Mouse (Mus musculus): Measurements from ENCODE around the gene Srrm3. TPM values are rescaled to one million over a fixed set of nuclear protein-coding genes. Genes with fewer than 3 reads are reported as not detected.

Srrm3 gene
- polyA plus RNA-seq, 1 experiment from 2014 or later: 0.32 TPM

GRCm38 (mm10) chr5:135909646-135910045 lies 103.0 kb downstream of the Srrm3 start:
- Histone ChIP-seq H3K27me3 (no peaks in the 10 kb centered on the region), H3K36me3 (peaks cover 59% of the 10 kb centered on the region), H3K4me3 (no peak overlapping the region), H3K27ac (no peak overlapping the region), H3K4me1 (peaks cover 27% of the 10 kb centered on the region), H3K4me2 (no peak overlapping the region), H3K9me3 (no peaks in the 10 kb centered on the region), H3K9ac (no peak overlapping the region)
- 83% methylated on average over 10 of the region's 10 CpGs for WGBS
- ATAC-seq (ENCODE audit: insufficient number of reproducible peaks, low FRiP score, low TSS enrichment, low read depth): no peak

- peaks cover 63% of the 10 kb centered on the region for H3K36me3 ChIP-seq
- WGBS: 90% methylated on average over 25 of the region's 25 CpGs
Measured at GRCm38 (mm10) chr5:135910813-135911212, 104.1 kb downstream of the Srrm3 start.

GRCm38 (mm10) chr5:135911633-135912220 lies 105.0 kb downstream of the Srrm3 start:
- H3K9me3 ChIP-seq: no peaks in the 10 kb centered on the region
- WGBS: 87% methylated on average over 11 of the region's 11 CpGs
- ATAC-seq (ENCODE audit: insufficient number of reproducible peaks, low FRiP score, low TSS enrichment, low read depth): no peak

More at GRCm38 (mm10) chr5:135910813-135911212, 104.1 kb downstream of the Srrm3 start:
- Histone ChIP-seq H3K27ac (no peak overlapping the region), H3K4me3 (no peak overlapping the region), H3K4me2 (no peak overlapping the region), H3K9me3 (no peaks in the 10 kb centered on the region), H3K9ac (no peak overlapping the region), H3K27me3 (no peaks in the 10 kb centered on the region), H3K4me1 (peaks cover 22% of the 10 kb centered on the region)
- no peak for ATAC-seq (ENCODE audit: insufficient number of reproducible peaks, low FRiP score, low TSS enrichment, low read depth)

GRCm38 (mm10) chr5:135913201-135913600 lies 106.5 kb downstream of the Srrm3 start:
- ATAC-seq (ENCODE audit: insufficient number of reproducible peaks, low FRiP score, low TSS enrichment, low read depth): no peak
- Histone ChIP-seq H3K9ac (no peak overlapping the region), H3K4me3 (no peak overlapping the region), H3K27ac (no peak overlapping the region), H3K36me3 (peaks cover 61% of the 10 kb centered on the region), H3K4me1 (0 out of 2 replicates have a peak, but pooled peaks cover 12% of the 10 kb centered on the region), H3K9me3 (no peaks in the 10 kb centered on the region), H3K27me3 (no peaks in the 10 kb centered on the region), H3K4me2 (no peak overlapping the region)
- 81% methylated on average over 5 of the region's 5 CpGs for WGBS

More at GRCm38 (mm10) chr5:135911633-135912220, 105.0 kb downstream of the Srrm3 start:
- Histone ChIP-seq H3K9ac (no peak overlapping the region), H3K36me3 (peaks cover 66% of the 10 kb centered on the region), H3K27ac (no peak overlapping the region), H3K4me2 (no peak overlapping the region), H3K4me3 (no peak overlapping the region), H3K4me1 (peaks cover 17% of the 10 kb centered on the region; the same call in 1 of the 2 replicates), H3K27me3 (no peaks in the 10 kb centered on the region)

GRCm38 (mm10) chr5:135914156-135914555 lies 107.5 kb downstream of the Srrm3 start:
- H3K36me3 ChIP-seq: peaks cover 66% of the 10 kb centered on the region
- no peak overlapping the region for H3K9ac ChIP-seq
- no peaks in the 10 kb centered on the region for H3K9me3 ChIP-seq
- H3K4me2 ChIP-seq: no peak overlapping the region
- no peak for ATAC-seq (ENCODE audit: insufficient number of reproducible peaks, low FRiP score, low TSS enrichment, low read depth)
- 87% methylated on average over 6 of the region's 6 CpGs for WGBS
- no peaks in the 10 kb centered on the region for H3K27me3 ChIP-seq
- H3K4me3 ChIP-seq: no peak overlapping the region
- H3K27ac ChIP-seq: no peak overlapping the region
- H3K4me1 ChIP-seq: 0 out of 2 replicates have a peak, but pooled peaks cover 12% of the 10 kb centered on the region

- H3K4me3 ChIP-seq: no peak overlapping the region
- WGBS: 83% methylated on average over 6 of the region's 6 CpGs
- no peak overlapping the region for H3K9ac ChIP-seq
- H3K36me3 ChIP-seq: peaks cover 55% of the 10 kb centered on the region
- H3K4me1 ChIP-seq: 0 out of 2 replicates have a peak, but pooled peaks cover 12% of the 10 kb centered on the region
- no peak overlapping the region for H3K4me2 ChIP-seq
- H3K9me3 ChIP-seq: no peaks in the 10 kb centered on the region
- ATAC-seq (ENCODE audit: insufficient number of reproducible peaks, low FRiP score, low TSS enrichment, low read depth): no peak
- H3K27ac ChIP-seq: no peak overlapping the region; the same call in 1 of the 2 replicates
- no peaks in the 10 kb centered on the region for H3K27me3 ChIP-seq
Measured at GRCm38 (mm10) chr5:135916051-135916565, 109.4 kb downstream of the Srrm3 start.

- H3K27ac ChIP-seq: no peak overlapping the region
- H3K27me3 ChIP-seq: no peaks in the 10 kb centered on the region
- 89% methylated on average over 3 of the region's 3 CpGs for WGBS
- no peak overlapping the region for H3K9ac ChIP-seq
- peaks cover 55% of the 10 kb centered on the region for H3K36me3 ChIP-seq
- no peak overlapping the region for H3K4me3 ChIP-seq
- ATAC-seq (ENCODE audit: insufficient number of reproducible peaks, low FRiP score, low TSS enrichment, low read depth): no peak
- H3K9me3 ChIP-seq: no peaks in the 10 kb centered on the region
- H3K4me1 ChIP-seq: 0 out of 2 replicates have a peak, but pooled peaks cover 12% of the 10 kb centered on the region
- no peak overlapping the region for H3K4me2 ChIP-seq
Measured at GRCm38 (mm10) chr5:135916601-135917000, 109.9 kb downstream of the Srrm3 start.

GRCm38 (mm10) chr5:135917327-135918058 lies 110.8 kb downstream of the Srrm3 start:
- Histone ChIP-seq H3K9me3 (no peaks in the 10 kb centered on the region), H3K27me3 (no peaks in the 10 kb centered on the region), H3K36me3 (peaks cover 61% of the 10 kb centered on the region), H3K4me3 (no peak overlapping the region), H3K27ac (no peak overlapping the region), H3K4me1 (0 out of 2 replicates have a peak, but pooled peaks cover 10% of the 10 kb centered on the region), H3K9ac (no peak overlapping the region), H3K4me2 (no peak overlapping the region)
- 91% methylated on average over 8 of the region's 8 CpGs for WGBS
- no peak for ATAC-seq (ENCODE audit: insufficient number of reproducible peaks, low FRiP score, low TSS enrichment, low read depth)

- H3K9me3 ChIP-seq: no peaks in the 10 kb centered on the region
- no peak overlapping the region for H3K27ac ChIP-seq
- H3K36me3 ChIP-seq: peaks cover 65% of the 10 kb centered on the region
- H3K9ac ChIP-seq: no peak overlapping the region
- H3K4me1 ChIP-seq: 0 out of 2 replicates have a peak, but pooled peaks cover 6% of the 10 kb centered on the region
- 92% methylated on average over 5 of the region's 5 CpGs for WGBS
- no peak for ATAC-seq (ENCODE audit: insufficient number of reproducible peaks, low FRiP score, low TSS enrichment, low read depth)
- H3K4me2 ChIP-seq: no peak overlapping the region
- no peak overlapping the region for H3K4me3 ChIP-seq
- no peaks in the 10 kb centered on the region for H3K27me3 ChIP-seq
Measured at GRCm38 (mm10) chr5:135918059-135918437, 111.4 kb downstream of the Srrm3 start.

GRCm38 (mm10) chr5:135918593-135918992 lies 111.9 kb downstream of the Srrm3 start:
- no peak for ATAC-seq (ENCODE audit: insufficient number of reproducible peaks, low FRiP score, low TSS enrichment, low read depth)
- 95% methylated on average over 5 of the region's 5 CpGs for WGBS
- Histone ChIP-seq H3K36me3 (peaks cover 64% of the 10 kb centered on the region), H3K27me3 (no peaks in the 10 kb centered on the region), H3K9ac (no peak overlapping the region), H3K4me1 (0 out of 2 replicates have a peak, but pooled peaks cover 6% of the 10 kb centered on the region), H3K27ac (no peak overlapping the region), H3K4me2 (no peak overlapping the region), H3K4me3 (no peak overlapping the region), H3K9me3 (no peaks in the 10 kb centered on the region)

GRCm38 (mm10) chr5:135919902-135920301 lies 113.2 kb downstream of the Srrm3 start:
- no peak overlapping the region for H3K27ac ChIP-seq
- H3K9ac ChIP-seq: no peak overlapping the region
- H3K9me3 ChIP-seq: no peaks in the 10 kb centered on the region
- H3K36me3 ChIP-seq: peaks cover 63% of the 10 kb centered on the region
- 0 out of 2 replicates have a peak, but pooled peaks cover 3% of the 10 kb centered on the region for H3K4me1 ChIP-seq
- no peaks in the 10 kb centered on the region for H3K27me3 ChIP-seq
- no peak overlapping the region for H3K4me3 ChIP-seq
- WGBS: 96% methylated on average over 3 of the region's 3 CpGs
- ATAC-seq (ENCODE audit: insufficient number of reproducible peaks, low FRiP score, low TSS enrichment, low read depth): no peak
- H3K4me2 ChIP-seq: no peak overlapping the region

GRCm38 (mm10) chr5:135923901-135924300 lies 117.2 kb downstream of the Srrm3 start:
- H3K9me3 ChIP-seq: no peaks in the 10 kb centered on the region
- no peak overlapping the region for H3K4me2 ChIP-seq
- 92% methylated on average over 7 of the region's 7 CpGs for whole genome bisulfite sequencing
- H3K27ac ChIP-seq: no peak overlapping the region
- no peak for ATAC-seq (ENCODE audit: insufficient number of reproducible peaks, low FRiP score, low TSS enrichment, low read depth)
- H3K4me3 ChIP-seq: no peak overlapping the region
- peaks cover 69% of the 10 kb centered on the region for H3K36me3 ChIP-seq
- no peaks in the 10 kb centered on the region for H3K27me3 ChIP-seq
- peaks cover 4% of the 10 kb centered on the region; the same call in 1 of the 2 replicates for H3K4me1 ChIP-seq
- no peak overlapping the region for H3K9ac ChIP-seq

Data from limb, embryonic 15.5 days (tissue).